Mouse (Mus musculus): ENCODE data around the gene Pwwp2b. TPM values are rescaled to one million over a fixed set of nuclear protein-coding genes. Genes with fewer than 3 reads are reported as not detected.

Gene Pwwp2b
- polyA plus RNA-seq, 1 experiment from 2014 or later, result 5.0 TPM

- H3K27ac ChIP-seq (replicated peaks; ENCODE audit: low read depth, low read length), result no peak overlapping the region
- WGBS, result 81% methylated on average over 5 of the region's 5 CpGs
- no peaks in the 10 kb centered on the region for H3K27me3 ChIP-seq (ENCODE audit: control insufficient read depth, insufficient read depth, low read length)
- ATAC-seq (replicated peaks; ENCODE audit: insufficient number of reproducible peaks, low FRiP score, low TSS enrichment, low read depth), result no peak
- no peak for DNase-seq (ENCODE audit: low spot score)
- no peaks in the 10 kb centered on the region for H3K36me3 ChIP-seq (replicated peaks; ENCODE audit: control insufficient read depth, insufficient read depth, low read depth, low read length)
- no peak overlapping the region for H3K4me3 ChIP-seq (ENCODE audit: low read depth, low read length)
- no peaks in the 10 kb centered on the region for H3K4me1 ChIP-seq (ENCODE audit: control insufficient read depth, insufficient read depth, low read length)
- no peaks in the 10 kb centered on the region for H3K9me3 ChIP-seq (replicated peaks; ENCODE audit: control insufficient read depth, low read length)
- H3K9ac ChIP-seq (replicated peaks; ENCODE audit: low read length), result no peak overlapping the region
- H3K4me2 ChIP-seq (ENCODE audit: low read depth, low read length), result no peak overlapping the region
Measured at GRCm38 (mm10) chr7:139219486-139219885, 28.8 kb upstream of the Pwwp2b start.

GRCm38 (mm10) chr7:139220303-139220702, 28.0 kb upstream of the Pwwp2b start:
- WGBS, result 36% methylated on average over 2 of the region's 2 CpGs
- no peak for ATAC-seq (replicated peaks; ENCODE audit: insufficient number of reproducible peaks, low FRiP score, low TSS enrichment, low read depth)
- no peak for DNase-seq (ENCODE audit: low spot score)
- H3K4me1 ChIP-seq (ENCODE audit: control insufficient read depth, insufficient read depth, low read length), result no peaks in the 10 kb centered on the region
- no peak overlapping the region for H3K27ac ChIP-seq (replicated peaks; ENCODE audit: low read depth, low read length)
- no peaks in the 10 kb centered on the region for H3K36me3 ChIP-seq (replicated peaks; ENCODE audit: control insufficient read depth, insufficient read depth, low read depth, low read length)
- no peaks in the 10 kb centered on the region for H3K27me3 ChIP-seq (ENCODE audit: control insufficient read depth, insufficient read depth, low read length)
- H3K4me2 ChIP-seq (ENCODE audit: low read depth, low read length), result no peak overlapping the region
- H3K4me3 ChIP-seq (ENCODE audit: low read depth, low read length), result no peak overlapping the region
- no peak overlapping the region for H3K9ac ChIP-seq (replicated peaks; ENCODE audit: low read length)
- H3K9me3 ChIP-seq (replicated peaks; ENCODE audit: control insufficient read depth, low read length), result no peaks in the 10 kb centered on the region

- Histone ChIP-seq H3K4me1 (ENCODE audit: control insufficient read depth, insufficient read depth, low read length) (no peaks in the 10 kb centered on the region), H3K4me2 (ENCODE audit: low read depth, low read length) (no peak overlapping the region), H3K9ac (replicated peaks; ENCODE audit: low read length) (no peak overlapping the region), H3K9me3 (replicated peaks; ENCODE audit: control insufficient read depth, low read length) (no peaks in the 10 kb centered on the region), H3K27me3 (ENCODE audit: control insufficient read depth, insufficient read depth, low read length) (no peaks in the 10 kb centered on the region), H3K36me3 (replicated peaks; ENCODE audit: control insufficient read depth, insufficient read depth, low read depth, low read length) (no peaks in the 10 kb centered on the region), H3K27ac (replicated peaks; ENCODE audit: low read depth, low read length) (no peak overlapping the region), H3K4me3 (ENCODE audit: low read depth, low read length) (no peak overlapping the region)
- ATAC-seq (replicated peaks; ENCODE audit: insufficient number of reproducible peaks, low FRiP score, low TSS enrichment, low read depth) (no peak), DNase-seq (ENCODE audit: low spot score) (no peak)
- 86% methylated on average over 5 of the region's 5 CpGs for WGBS
Measured at GRCm38 (mm10) chr7:139221072-139221471, 27.2 kb upstream of the Pwwp2b start.

GRCm38 (mm10) chr7:139221856-139222255, 26.4 kb upstream of the Pwwp2b start:
- Histone ChIP-seq H3K4me2 (ENCODE audit: low read depth, low read length) (no peak overlapping the region), H3K27ac (replicated peaks; ENCODE audit: low read depth, low read length) (no peak overlapping the region), H3K9me3 (replicated peaks; ENCODE audit: control insufficient read depth, low read length) (no peaks in the 10 kb centered on the region), H3K36me3 (replicated peaks; ENCODE audit: control insufficient read depth, insufficient read depth, low read depth, low read length) (no peaks in the 10 kb centered on the region), H3K4me1 (ENCODE audit: control insufficient read depth, insufficient read depth, low read length) (no peaks in the 10 kb centered on the region), H3K4me3 (ENCODE audit: low read depth, low read length) (no peak overlapping the region), H3K9ac (replicated peaks; ENCODE audit: low read length) (no peak overlapping the region), H3K27me3 (ENCODE audit: control insufficient read depth, insufficient read depth, low read length) (no peaks in the 10 kb centered on the region)
- ATAC-seq (replicated peaks; ENCODE audit: insufficient number of reproducible peaks, low FRiP score, low TSS enrichment, low read depth) (no peak), DNase-seq (ENCODE audit: low spot score) (no peak)
- WGBS, result 71% methylated on average over 2 of the region's 2 CpGs

- Histone ChIP-seq H3K4me1 (ENCODE audit: control insufficient read depth, insufficient read depth, low read length) (no peaks in the 10 kb centered on the region), H3K9me3 (replicated peaks; ENCODE audit: control insufficient read depth, low read length) (no peaks in the 10 kb centered on the region), H3K9ac (replicated peaks; ENCODE audit: low read length) (no peak overlapping the region), H3K27ac (replicated peaks; ENCODE audit: low read depth, low read length) (no peak overlapping the region), H3K4me3 (ENCODE audit: low read depth, low read length) (no peak overlapping the region), H3K4me2 (ENCODE audit: low read depth, low read length) (no peak overlapping the region), H3K27me3 (ENCODE audit: control insufficient read depth, insufficient read depth, low read length) (no peaks in the 10 kb centered on the region), H3K36me3 (replicated peaks; ENCODE audit: control insufficient read depth, insufficient read depth, low read depth, low read length) (no peaks in the 10 kb centered on the region)
- DNase-seq (ENCODE audit: low spot score) (no peak), ATAC-seq (replicated peaks; ENCODE audit: insufficient number of reproducible peaks, low FRiP score, low TSS enrichment, low read depth) (no peak)
- WGBS, result 75% methylated on average over 4 of the region's 4 CpGs
Measured at GRCm38 (mm10) chr7:139222341-139222740, 25.9 kb upstream of the Pwwp2b start.

- ATAC-seq (replicated peaks; ENCODE audit: insufficient number of reproducible peaks, low FRiP score, low TSS enrichment, low read depth) (no peak), DNase-seq (ENCODE audit: low spot score) (no peak)
- no peaks in the 10 kb centered on the region for H3K9me3 ChIP-seq (replicated peaks; ENCODE audit: control insufficient read depth, low read length)
- no peak overlapping the region for H3K27ac ChIP-seq (replicated peaks; ENCODE audit: low read depth, low read length)
- no peaks in the 10 kb centered on the region for H3K27me3 ChIP-seq (ENCODE audit: control insufficient read depth, insufficient read depth, low read length)
- H3K9ac ChIP-seq (replicated peaks; ENCODE audit: low read length), result no peak overlapping the region
- WGBS, result 82% methylated on average over 1 of the region's 1 CpGs
- no peaks in the 10 kb centered on the region for H3K4me1 ChIP-seq (ENCODE audit: control insufficient read depth, insufficient read depth, low read length)
- H3K4me2 ChIP-seq (ENCODE audit: low read depth, low read length), result no peak overlapping the region
- no peaks in the 10 kb centered on the region for H3K36me3 ChIP-seq (replicated peaks; ENCODE audit: control insufficient read depth, insufficient read depth, low read depth, low read length)
- no peak overlapping the region for H3K4me3 ChIP-seq (ENCODE audit: low read depth, low read length)
Measured at GRCm38 (mm10) chr7:139224070-139224469, 24.2 kb upstream of the Pwwp2b start.

- no peak overlapping the region for H3K4me3 ChIP-seq (ENCODE audit: low read depth, low read length)
- no peak overlapping the region for H3K27ac ChIP-seq (replicated peaks; ENCODE audit: low read depth, low read length)
- no peaks in the 10 kb centered on the region for H3K36me3 ChIP-seq (replicated peaks; ENCODE audit: control insufficient read depth, insufficient read depth, low read depth, low read length)
- WGBS, result 70% methylated on average over 8 of the region's 8 CpGs
- H3K27me3 ChIP-seq (ENCODE audit: control insufficient read depth, insufficient read depth, low read length), result no peaks in the 10 kb centered on the region
- H3K9ac ChIP-seq (replicated peaks; ENCODE audit: low read length), result no peak overlapping the region
- H3K4me1 ChIP-seq (ENCODE audit: control insufficient read depth, insufficient read depth, low read length), result no peaks in the 10 kb centered on the region
- ATAC-seq (replicated peaks; ENCODE audit: insufficient number of reproducible peaks, low FRiP score, low TSS enrichment, low read depth) (no peak), DNase-seq (ENCODE audit: low spot score) (no peak)
- no peak overlapping the region for H3K4me2 ChIP-seq (ENCODE audit: low read depth, low read length)
- H3K9me3 ChIP-seq (replicated peaks; ENCODE audit: control insufficient read depth, low read length), result no peaks in the 10 kb centered on the region
Measured at GRCm38 (mm10) chr7:139224725-139225124, 23.6 kb upstream of the Pwwp2b start.

- Histone ChIP-seq H3K9ac (replicated peaks; ENCODE audit: low read length) (no peak overlapping the region), H3K4me1 (ENCODE audit: control insufficient read depth, insufficient read depth, low read length) (no peaks in the 10 kb centered on the region), H3K9me3 (replicated peaks; ENCODE audit: control insufficient read depth, low read length) (no peaks in the 10 kb centered on the region), H3K36me3 (replicated peaks; ENCODE audit: control insufficient read depth, insufficient read depth, low read depth, low read length) (no peaks in the 10 kb centered on the region), H3K4me3 (ENCODE audit: low read depth, low read length) (no peak overlapping the region), H3K27ac (replicated peaks; ENCODE audit: low read depth, low read length) (no peak overlapping the region), H3K27me3 (ENCODE audit: control insufficient read depth, insufficient read depth, low read length) (no peaks in the 10 kb centered on the region), H3K4me2 (ENCODE audit: low read depth, low read length) (no peak overlapping the region)
- DNase-seq (ENCODE audit: low spot score), result no peak
- 85% methylated on average over 7 of the region's 7 CpGs for WGBS
- ATAC-seq (replicated peaks; ENCODE audit: insufficient number of reproducible peaks, low FRiP score, low TSS enrichment, low read depth), result no peak
Measured at GRCm38 (mm10) chr7:139226416-139226815, 21.9 kb upstream of the Pwwp2b start.

All from embryonic facial prominence, embryonic 11.5 days (tissue).